1 mouse cellular context compared by ENCODE assay signal in genomic region chr2:45077938-45078487, GRCm38 (mm10).
TF ChIP-seq lines count a peak whose summit lies in the region.

No protein-coding gene starts in this region.

TF ChIP-seq in MEL, 35 proteins besides CTCF, POLR2A, EP300 and RAD21 (continued from another document):
- TF ChIP-seq BHLHE40 (IDR thresholded peaks at IDR 0.05; ENCODE audit: borderline replicate concordance, low read depth, low read length) (peak; percentile 50; the same call in 1 of the 2 replicates), MYC (IDR thresholded peaks at IDR 0.05; ENCODE audit: low read depth, low read length) (no peak), ZMIZ1 (IDR thresholded peaks at IDR 0.05; ENCODE audit: low read depth, low read length) (0 out of 2 replicates have a peak, but pooled peaks have one; percentile 39), ETS1 (IDR thresholded peaks at IDR 0.05; ENCODE audit: low read depth, low read length) (peak; percentile 71), MAFK (IDR thresholded peaks at IDR 0.05; ENCODE audit: borderline replicate concordance, low read depth, low read length) (0 out of 2 replicates have a peak, but pooled peaks have one; percentile 26), SIN3A (IDR thresholded peaks at IDR 0.05; ENCODE audit: low read length) (peak; percentile 70), MXI1 (IDR thresholded peaks at IDR 0.05; ENCODE audit: low read depth, low read length) (peak; percentile 62; the same call in 1 of the 2 replicates), GATA1 (IDR thresholded peaks at IDR 0.05; ENCODE audit: low read depth, low read length) (peak; percentile 88), CHD1 (IDR thresholded peaks at IDR 0.05; ENCODE audit: low read depth, low read length) (0 out of 2 replicates have a peak, but pooled peaks have one; percentile 57), POLR2AphosphoS2 (IDR thresholded peaks at IDR 0.05; ENCODE audit: low read length) (0 out of 2 replicates have a peak, but pooled peaks have one; percentile 37), NELFE (IDR thresholded peaks at IDR 0.05; ENCODE audit: low read depth, low read length) (no peak), MYB (IDR thresholded peaks at IDR 0.05; ENCODE audit: low read depth, low read length) (0 out of 2 replicates have a peak, but pooled peaks have one; percentile 11), TCF12 (IDR thresholded peaks at IDR 0.05; ENCODE audit: low read depth, low read length) (peak; percentile 76)
